Mouse (Mus musculus) heart, adult 2 months (tissue): Measurements from ENCODE around the gene Fam13a.

ENCODE experiments used
- CTCF ChIP-seq: fragments of 200-600 bp; IDR thresholded peaks from 2 replicates; pipeline ENCODE4 v1.8.1; 2022; ENCODE audit warnings: antibody characterized with exemption, mild to moderate bottlenecking, moderate library complexity
- POLR2A ChIP-seq: fragments of 200-500 bp; IDR thresholded peaks from 2 replicates; pipeline ENCODE4 v1.6.1; 2011; ENCODE audit warnings: mild to moderate bottlenecking, low read depth, low read length, control low read depth; ENCODE audit not compliant: insufficient read depth

- no peak for TF ChIP-seq CTCF
- TF ChIP-seq POLR2A: no peak
Observed at GRCm38 (mm10) chr6:58907791-58908190, 116.6 kb downstream of the Fam13a start.
